9 mouse cellular contexts compared by ENCODE assay signal in the genomic region with DNA sequence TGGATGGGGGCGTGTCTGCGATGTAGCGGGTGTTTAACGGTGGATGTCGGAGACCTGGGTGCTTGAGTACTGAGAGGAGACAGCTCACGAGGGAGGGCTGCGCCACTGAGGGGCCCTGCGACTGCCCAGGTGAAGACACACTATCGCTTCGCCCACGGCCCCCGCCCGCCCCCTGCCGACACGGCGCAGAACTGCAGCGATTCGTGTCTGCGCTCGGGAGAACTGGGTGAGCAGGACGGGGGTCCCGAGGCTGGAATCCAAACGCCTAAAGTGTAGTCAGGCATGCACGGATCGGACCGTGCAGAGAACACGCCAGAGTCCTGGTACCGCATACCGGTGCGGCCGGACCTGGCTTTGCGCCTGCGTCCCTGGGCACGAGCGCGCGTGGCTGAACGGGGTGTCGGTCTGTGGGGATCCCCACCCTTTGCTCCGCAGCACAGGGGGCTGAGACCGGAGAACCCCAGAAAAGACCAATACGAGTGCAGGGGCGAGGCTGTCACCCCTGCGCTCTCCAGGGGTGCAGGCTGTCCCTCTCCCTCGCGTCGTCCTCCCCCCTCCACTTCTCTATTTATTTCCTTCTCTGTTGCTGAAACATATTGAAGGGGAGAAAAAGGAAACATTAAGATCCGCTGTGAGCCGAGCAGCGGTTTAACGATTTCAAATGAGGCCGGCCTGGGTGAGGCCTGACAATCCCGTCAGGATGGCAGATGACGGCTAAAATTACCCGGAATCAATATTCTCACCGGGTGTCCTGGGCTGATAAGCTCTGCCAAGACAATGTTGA. TPM values are rescaled to one million over a fixed set of nuclear protein-coding genes. Genes with fewer than 3 reads are reported as not detected.
DNase-seq lines count a peak whose midpoint lies in the region; ATAC-seq and TF ChIP-seq lines count a peak whose summit lies in the region.
"Had no signal": no experiment of that assay in that cellular context is flagged by ENCODE, and none has a peak within 500 bp of the region (broad histone marks: within the 10 kb centered on the region; RNA-seq: fewer than 3 reads in every experiment).

No protein-coding gene starts in this region.

- H3K27ac ChIP-seq in forebrain, embryonic 13.5 days: no peak overlapping the region
- H3K27ac ChIP-seq in hindbrain, embryonic 14.5 days: no peak overlapping the region
- H3K27ac ChIP-seq in midbrain, embryonic 15.5 days: no peak overlapping the region
- no peak overlapping the region for H3K27ac ChIP-seq in stomach, postnatal 0 days (replicated peaks)
- H3K27ac ChIP-seq: macrophage had no signal

- H3K27me3 ChIP-seq in forebrain, embryonic 13.5 days: peaks cover 88% of the 10 kb centered on the region
- H3K27me3 ChIP-seq in hindbrain, embryonic 14.5 days (ENCODE audit: control insufficient read depth, insufficient read depth, low read length): peaks cover 78% of the 10 kb centered on the region
- H3K27me3 ChIP-seq in midbrain, embryonic 15.5 days (replicated peaks): peaks cover 64% of the 10 kb centered on the region
- H3K27me3 ChIP-seq in stomach, postnatal 0 days (ENCODE audit: control insufficient read depth, insufficient read depth, low read length): peaks cover 4% of the 10 kb centered on the region; the same call in 1 of the 2 replicates

- peak overlapping the region; percentile 46; the same call in 1 of the 2 replicates for H3K9ac ChIP-seq in forebrain, embryonic 13.5 days
- peak overlapping the region; percentile 52 for H3K9ac ChIP-seq in hindbrain, embryonic 14.5 days
- peak overlapping the region; percentile 39 for H3K9ac ChIP-seq in midbrain, embryonic 15.5 days
- H3K9ac ChIP-seq in stomach, postnatal 0 days (ENCODE audit: low read length): no peak overlapping the region

- H3K4me1 ChIP-seq in forebrain, embryonic 13.5 days: peaks cover 5% of the 10 kb centered on the region
- peaks cover 7% of the 10 kb centered on the region for H3K4me1 ChIP-seq in hindbrain, embryonic 14.5 days (replicated peaks; ENCODE audit: control insufficient read depth, insufficient read depth, low read length)
- H3K4me1 ChIP-seq in midbrain, embryonic 15.5 days: peaks cover 11% of the 10 kb centered on the region
- H3K4me1 ChIP-seq in stomach, postnatal 0 days (replicated peaks; ENCODE audit: control insufficient read depth, insufficient read depth): no peaks in the 10 kb centered on the region

- peak overlapping the region; percentile 38 for H3K4me3 ChIP-seq in forebrain, embryonic 13.5 days
- H3K4me3 ChIP-seq in hindbrain, embryonic 14.5 days (replicated peaks; ENCODE audit: low read length): peak overlapping the region; percentile 35
- peak overlapping the region; percentile 42 for H3K4me3 ChIP-seq in midbrain, embryonic 15.5 days
- H3K4me3 ChIP-seq in stomach, postnatal 0 days (ENCODE audit: low read depth, low read length): peak overlapping the region; percentile 22

- no peaks in the 10 kb centered on the region for H3K36me3 ChIP-seq in forebrain, embryonic 13.5 days (ENCODE audit: poor library complexity, severe bottlenecking)
- no peaks in the 10 kb centered on the region for H3K36me3 ChIP-seq in hindbrain, embryonic 14.5 days (replicated peaks; ENCODE audit: control insufficient read depth, insufficient read depth)
- no peaks in the 10 kb centered on the region for H3K36me3 ChIP-seq in midbrain, embryonic 15.5 days (replicated peaks)
- no peaks in the 10 kb centered on the region for H3K36me3 ChIP-seq in stomach, postnatal 0 days (ENCODE audit: control insufficient read depth, insufficient read depth, low read length)

- WGBS in forebrain, embryonic 13.5 days: 4% methylated on average over 56 of the region's 56 CpGs
- 4% methylated on average over 55 of the region's 56 CpGs for WGBS in hindbrain, embryonic 14.5 days
- 3% methylated on average over 55 of the region's 56 CpGs for WGBS in midbrain, embryonic 15.5 days
- WGBS in stomach, postnatal 0 days: 6% methylated on average over 55 of the region's 56 CpGs

- ATAC-seq in forebrain, embryonic 13.5 days: peak; percentile 41
- ATAC-seq in hindbrain, embryonic 14.5 days (ENCODE audit: low FRiP score): peak; percentile 44; the same call in 1 of the 2 replicates
- peak; percentile 76 for ATAC-seq in midbrain, embryonic 15.5 days (replicated peaks)
- ATAC-seq in stomach, postnatal 0 days (ENCODE audit: low FRiP score, low TSS enrichment): no peak

- TF ChIP-seq EP300 in stomach, postnatal 0 days (optimal IDR thresholded peaks at IDR 0.05): no peak

- H3K9me3 ChIP-seq in forebrain, embryonic 13.5 days (replicated peaks): no peaks in the 10 kb centered on the region
- H3K9me3 ChIP-seq in hindbrain, embryonic 14.5 days (ENCODE audit: control insufficient read depth, low read length): no peaks in the 10 kb centered on the region
- no peaks in the 10 kb centered on the region for H3K9me3 ChIP-seq in midbrain, embryonic 15.5 days
- no peaks in the 10 kb centered on the region for H3K9me3 ChIP-seq in stomach, postnatal 0 days (ENCODE audit: control insufficient read depth, low read length)

- DNase-seq in ovary, postnatal 14 days (ENCODE audit: low spot score): peak; percentile 42
- DNase-seq in ovary, postnatal 10 days (ENCODE audit: low spot score): no peak
- peak; percentile 51 for DNase-seq in cerebellum, adult 11 months
- DNase-seq in hindbrain, embryonic 14.5 days (ENCODE audit: low spot score): no peak
- peak; percentile 69 for DNase-seq in liver
- peak; percentile 59 for DNase-seq in stomach, postnatal 0 days (ENCODE audit: low spot score)

- H3K4me2 ChIP-seq in forebrain, embryonic 13.5 days: peak overlapping the region; percentile 66
- H3K4me2 ChIP-seq in hindbrain, embryonic 14.5 days (replicated peaks): peak overlapping the region; percentile 75
- peak overlapping the region; percentile 84 for H3K4me2 ChIP-seq in midbrain, embryonic 15.5 days
- H3K4me2 ChIP-seq in stomach, postnatal 0 days (replicated peaks; ENCODE audit: low read depth): peak overlapping the region; percentile 47; the same call in 1 of the 2 replicates

- TF ChIP-seq CTCF in stomach, postnatal 0 days (IDR thresholded peaks at IDR 0.05; ENCODE audit: low read depth): peak; percentile 89

RNA-seq across cellular contexts. Expression of a gene that starts 9.3 kb away (rescaled TPM):
- polyA plus RNA-seq in forebrain, embryonic 13.5 days (2015; fragmentation: Nextera tagmentation; extraction: Ambion mirVana): not detected in 2 replicates
- 0.80 and 0.96 TPM in 2 replicates for polyA plus RNA-seq in hindbrain, embryonic 14.5 days (2014; fragmentation: Nextera tagmentation; extraction: Ambion mirVana)
- polyA plus RNA-seq in midbrain, embryonic 15.5 days (2015; fragmentation: Nextera tagmentation; extraction: Ambion mirVana): 0.33 TPM in 1 of 2 replicates, not detected in the other
- polyA plus RNA-seq in stomach, postnatal 0 days (2015; fragmentation: Nextera tagmentation; extraction: Ambion mirVana): not detected in 2 replicates
- polyA plus RNA-seq: macrophage had no signal

Comparison
In these comparisons a context has a peak if more than half of its experiments do, and no peak if none do; other contexts are left out.
1. DNase-seq: peak in ovary, postnatal 14 days (single experiment), cerebellum, adult 11 months (single experiment), liver (single experiment) and stomach, postnatal 0 days (single experiment); none in ovary, postnatal 10 days (single experiment) and hindbrain, embryonic 14.5 days (single experiment).
2. Peak in every context shown above with its lines, with median percentiles within 50 percentile points of each other: H3K4me2 ChIP-seq and H3K4me3 ChIP-seq.